Mouse (Mus musculus) neural tube, embryonic 12.5 days (tissue): ENCODE results near the gene Arid1b. TPM values are rescaled to one million over a fixed set of nuclear protein-coding genes. Genes with fewer than 3 reads are reported as not detected.

ENCODE experiments used
- ATAC-seq: fragments of 200-750 bp; cut with Nextera tagmentation; 2 replicates; pipeline ENCODE4 v1.8.0; 2017; ENCODE audit warnings: low read depth, mild to moderate bottlenecking, moderate TSS enrichment, moderate library complexity; ENCODE audit not compliant: low FRiP score
- H3K27ac ChIP-seq: fragments of 300-500 bp; sonication (generic); 2 replicates; pipeline ENCODE4 v1.5.1; 2016
- H3K27me3 ChIP-seq: fragments of 300-500 bp; sonication (generic); replicated peaks from 2 replicates; pipeline ENCODE4 v1.6.1; 2016; ENCODE audit warnings: mild to moderate bottlenecking
- H3K36me3 ChIP-seq: fragments of 300-500 bp; sonication (generic); 2 replicates; pipeline ENCODE4 v1.6.1; 2016; ENCODE audit warnings: mild to moderate bottlenecking
- H3K4me1 ChIP-seq: fragments of 300-500 bp; sonication (generic); 2 replicates; pipeline ENCODE4 v1.6.1; 2016
- H3K4me2 ChIP-seq: fragments of 300-500 bp; sonication (generic); replicated peaks from 2 replicates; pipeline ENCODE4 v1.6.1; 2016; ENCODE audit warnings: mild to moderate bottlenecking
- H3K4me3 ChIP-seq: fragments of 300-500 bp; sonication (generic); 2 replicates; pipeline ENCODE4 v1.5.1; 2016
- H3K9ac ChIP-seq: fragments of 300-500 bp; sonication (generic); 2 replicates; pipeline ENCODE4 v1.6.1; 2016; ENCODE audit warnings: mild to moderate bottlenecking
- H3K9me3 ChIP-seq: fragments of 300-500 bp; sonication (generic); 2 replicates; pipeline ENCODE4 v1.6.1; 2016; ENCODE audit warnings: mild to moderate bottlenecking
- WGBS: fragments of 180-500 bp; shearing (Covaris S2); methylation state at CpG from one replicate; pipeline ENCODE4 v1.1.7; 2016; 5-methylcytosine and 5-hydroxymethylcytosine counted together
- polyA plus RNA-seq: library from polyadenylated mRNA; unstranded; fragments of >200 nt; fragmentation: Nextera tagmentation; extraction: Ambion mirVana; gene quantifications from 2 replicates; pipeline ENCODE4 v1.2.1, GENCODE M21; 2016

The Arid1b gene
- polyA plus RNA-seq, 1 experiment from 2014 or later = 18.7 TPM

DNA sequence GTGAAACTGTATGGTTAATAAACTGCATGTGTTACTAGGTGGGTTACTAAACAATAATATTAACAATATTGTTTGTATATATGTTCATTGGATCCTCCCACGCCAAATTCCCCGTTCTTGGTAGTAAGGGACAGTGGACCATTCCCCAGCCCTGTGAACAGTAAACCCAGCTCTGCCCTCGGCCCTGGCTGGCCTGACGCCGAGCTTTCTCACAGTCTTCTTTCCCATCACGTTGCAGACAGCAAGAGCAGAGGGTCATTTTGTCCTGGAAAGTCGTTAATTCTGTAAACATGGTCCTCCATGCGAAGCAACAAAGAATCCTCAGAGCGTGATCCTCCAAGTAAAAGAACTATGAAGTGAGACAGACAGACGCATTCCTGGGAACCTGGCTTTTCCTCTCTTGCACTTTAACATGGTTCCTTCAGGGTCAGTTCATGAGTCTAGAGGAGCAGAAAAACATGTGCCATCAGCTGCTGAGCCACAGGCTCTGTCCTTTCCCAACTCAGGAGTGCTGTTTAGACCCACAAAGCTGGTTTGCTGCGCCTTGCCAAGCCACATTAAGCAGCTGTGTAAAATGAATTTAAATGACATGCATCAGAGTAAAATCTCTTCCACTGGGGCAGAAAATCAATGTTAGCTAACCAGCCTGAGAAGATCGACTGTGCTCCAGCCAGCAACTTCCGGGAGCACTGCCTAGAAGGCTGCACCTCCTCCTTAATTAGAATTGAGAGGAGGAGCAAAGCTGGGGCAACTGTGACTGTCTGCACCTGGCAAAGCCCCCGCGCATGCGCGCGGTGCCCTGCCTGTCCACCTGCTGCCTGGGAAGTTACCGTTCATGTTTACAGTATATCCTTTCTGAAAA lies 301.2 kb downstream of the Arid1b start:
- peaks cover 36% of the 10 kb centered on the region for H3K4me1 ChIP-seq
- no peaks in the 10 kb centered on the region for H3K27me3 ChIP-seq
- H3K9me3 ChIP-seq = no peaks in the 10 kb centered on the region
- H3K4me3 ChIP-seq = no peak overlapping the region
- H3K27ac ChIP-seq = 0 out of 2 replicates have a peak overlapping the region, but pooled peaks have one; percentile 12
- 63% methylated on average over 19 of the region's 19 CpGs for WGBS
- H3K9ac ChIP-seq = no peak overlapping the region
- H3K4me2 ChIP-seq = no peak overlapping the region
- peaks cover 12% of the 10 kb centered on the region for H3K36me3 ChIP-seq
- ATAC-seq = 0 out of 2 replicates have a peak, but pooled peaks have one; percentile 33

DNA sequence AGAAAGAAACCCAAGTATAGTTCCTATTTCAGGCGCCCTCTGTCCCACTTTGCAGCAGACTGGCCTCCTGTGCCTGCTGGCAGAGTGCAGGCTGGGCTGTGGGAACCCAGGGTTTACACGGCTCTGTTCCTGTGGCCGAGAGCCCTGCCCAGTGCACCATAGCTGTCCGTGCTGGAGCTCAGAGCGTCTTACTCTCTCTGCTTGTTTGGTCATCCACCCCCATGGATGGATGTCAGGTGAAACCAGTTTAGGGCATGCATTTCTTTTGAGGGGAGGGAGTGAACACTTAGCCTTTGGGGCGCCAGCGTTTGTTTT lies 301.8 kb downstream of the Arid1b start:
- WGBS = 79% methylated on average over 7 of the region's 7 CpGs
- H3K9me3 ChIP-seq = no peaks in the 10 kb centered on the region
- no peak for ATAC-seq
- H3K4me3 ChIP-seq = no peak overlapping the region
- no peaks in the 10 kb centered on the region for H3K27me3 ChIP-seq
- 0 out of 2 replicates have a peak overlapping the region, but pooled peaks have one; percentile 12 for H3K27ac ChIP-seq
- peaks cover 36% of the 10 kb centered on the region for H3K4me1 ChIP-seq
- peaks cover 8% of the 10 kb centered on the region for H3K36me3 ChIP-seq
- H3K9ac ChIP-seq = no peak overlapping the region
- H3K4me2 ChIP-seq = no peak overlapping the region

DNA sequence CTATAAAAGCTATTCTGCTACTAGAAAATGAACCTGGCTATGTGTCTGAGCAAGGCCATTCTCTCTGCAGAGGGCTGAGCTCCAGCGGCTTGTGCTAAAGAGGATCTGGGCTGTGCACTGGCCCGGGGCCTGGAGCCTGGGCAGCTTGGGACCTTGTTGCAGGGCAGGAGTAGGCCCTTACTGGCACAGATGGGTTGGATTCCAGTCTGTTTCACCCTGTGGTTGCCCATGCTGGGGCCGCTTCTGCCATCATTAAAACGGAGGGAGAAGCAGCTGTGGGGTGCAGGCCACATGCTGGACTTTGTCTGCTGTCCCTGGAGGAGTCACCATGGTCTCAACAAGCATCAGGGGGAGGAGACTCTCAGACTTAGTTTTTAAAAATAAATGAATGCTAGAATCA lies 303.4 kb downstream of the Arid1b start:
- H3K36me3 ChIP-seq = 0 out of 2 replicates have a peak, but pooled peaks cover 4% of the 10 kb centered on the region
- WGBS = 91% methylated on average over 4 of the region's 4 CpGs
- H3K27me3 ChIP-seq = no peaks in the 10 kb centered on the region
- no peak overlapping the region for H3K27ac ChIP-seq
- no peak overlapping the region for H3K9ac ChIP-seq
- H3K9me3 ChIP-seq = no peaks in the 10 kb centered on the region
- no peak overlapping the region for H3K4me3 ChIP-seq
- H3K4me1 ChIP-seq = peaks cover 36% of the 10 kb centered on the region
- no peak for ATAC-seq
- H3K4me2 ChIP-seq = no peak overlapping the region

DNA sequence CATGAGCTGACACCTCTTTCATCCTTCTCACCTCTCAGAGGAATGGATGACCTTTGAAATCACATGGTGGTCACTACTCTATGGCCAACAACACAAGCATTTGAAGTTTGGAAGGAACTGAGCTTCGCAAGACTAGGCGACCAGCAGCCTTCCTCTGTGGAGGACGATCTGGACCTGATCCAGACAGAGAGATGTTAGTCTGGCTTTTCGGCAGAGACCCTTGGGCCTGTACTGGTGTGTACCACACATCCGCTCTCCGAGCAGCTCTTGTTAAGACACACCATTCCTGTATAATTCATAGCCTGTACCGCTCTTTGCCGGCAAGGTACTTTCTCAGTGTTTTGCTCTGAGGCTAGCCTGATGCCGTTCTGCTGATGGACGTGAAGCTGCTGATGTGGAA lies 303.9 kb downstream of the Arid1b start:
- Histone ChIP-seq H3K4me1 (peaks cover 36% of the 10 kb centered on the region), H3K4me2 (no peak overlapping the region), H3K9ac (no peak overlapping the region), H3K9me3 (no peaks in the 10 kb centered on the region), H3K27ac (no peak overlapping the region), H3K27me3 (no peaks in the 10 kb centered on the region), H3K36me3 (peaks cover 7% of the 10 kb centered on the region; the same call in 1 of the 2 replicates), H3K4me3 (no peak overlapping the region)
- WGBS = 78% methylated on average over 10 of the region's 10 CpGs
- no peak for ATAC-seq

DNA sequence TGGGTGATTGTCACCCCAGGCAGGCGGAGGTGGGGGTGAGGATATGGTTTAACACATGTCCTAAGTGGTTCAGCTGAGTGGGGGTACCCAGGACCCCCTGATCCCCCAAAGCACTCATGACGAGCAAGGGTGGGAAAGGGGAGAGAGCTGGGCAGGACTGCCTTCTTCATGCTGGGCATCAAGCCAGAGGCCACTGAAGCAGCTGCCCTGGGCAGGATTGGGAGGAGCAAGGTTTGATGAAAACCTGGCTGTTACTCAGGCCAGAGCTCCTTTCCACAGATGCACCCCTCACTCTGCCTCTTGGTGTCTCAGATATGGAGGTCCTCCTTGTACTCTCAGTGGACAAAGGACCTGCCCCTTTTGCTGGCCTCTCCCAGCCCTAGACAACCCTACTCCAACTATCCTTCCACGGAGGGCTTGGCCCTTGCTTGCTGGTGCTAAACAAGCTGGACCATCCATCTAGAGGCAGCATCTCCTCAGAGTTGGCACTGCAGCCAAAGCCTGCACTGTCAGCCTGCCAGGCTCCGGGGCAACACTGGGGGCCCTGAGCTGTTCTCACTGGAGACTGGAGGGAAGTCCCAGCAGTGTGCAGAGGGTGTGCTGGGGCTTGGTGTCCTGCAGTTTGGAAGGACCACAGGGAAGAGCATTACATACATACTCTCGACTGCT lies 304.9 kb downstream of the Arid1b start:
- Histone ChIP-seq H3K27me3 (no peaks in the 10 kb centered on the region), H3K36me3 (peaks cover 8% of the 10 kb centered on the region; the same call in 1 of the 2 replicates), H3K9me3 (no peaks in the 10 kb centered on the region), H3K9ac (no peak overlapping the region), H3K4me3 (no peak overlapping the region), H3K27ac (no peak overlapping the region), H3K4me2 (no peak overlapping the region), H3K4me1 (peaks cover 27% of the 10 kb centered on the region)
- no peak for ATAC-seq
- WGBS = 86% methylated on average over 5 of the region's 5 CpGs

DNA sequence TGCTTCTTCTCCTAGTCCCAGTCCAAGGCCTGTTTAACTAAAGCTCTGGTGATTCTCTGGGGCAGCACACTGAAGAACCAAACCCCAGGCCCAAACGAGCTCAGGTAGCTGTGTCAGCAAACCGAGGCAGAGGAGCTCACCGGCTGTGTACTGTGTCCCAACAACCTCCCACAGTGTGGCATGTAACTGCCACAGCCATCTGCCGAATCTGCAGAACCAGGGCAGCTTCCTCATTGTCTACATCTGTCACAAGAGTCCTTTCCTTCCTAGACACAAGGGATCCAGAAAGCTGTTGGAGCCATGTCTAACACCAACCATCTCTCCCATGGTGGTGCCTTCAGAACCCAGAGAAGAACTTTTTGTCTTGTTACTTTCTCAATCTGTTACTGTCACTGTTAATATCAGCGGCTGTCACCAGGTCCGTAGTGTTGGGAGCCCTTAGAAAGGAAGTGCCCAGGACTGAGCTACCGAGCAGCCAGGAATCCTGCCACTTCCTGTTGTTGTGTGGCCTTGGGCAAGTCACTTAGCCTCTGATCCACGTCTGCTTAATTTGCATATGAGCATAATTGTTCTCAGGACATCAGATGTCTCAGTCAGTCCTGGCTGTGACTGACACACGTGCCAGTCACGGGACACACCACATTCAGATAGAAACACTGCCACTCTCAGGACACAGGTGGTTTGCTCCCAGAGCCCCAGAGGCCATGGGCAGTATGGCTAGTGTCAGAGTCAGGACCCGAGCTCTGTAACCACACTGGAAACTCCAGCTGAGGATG lies 309.0 kb downstream of the Arid1b start:
- Histone ChIP-seq H3K4me2 (no peak overlapping the region), H3K36me3 (peaks cover 27% of the 10 kb centered on the region), H3K9ac (no peak overlapping the region), H3K4me3 (no peak overlapping the region), H3K4me1 (peaks cover 2% of the 10 kb centered on the region; the same call in 1 of the 2 replicates), H3K27ac (no peak overlapping the region), H3K9me3 (no peaks in the 10 kb centered on the region), H3K27me3 (no peaks in the 10 kb centered on the region)
- 78% methylated on average over 11 of the region's 11 CpGs for WGBS
- no peak for ATAC-seq

DNA sequence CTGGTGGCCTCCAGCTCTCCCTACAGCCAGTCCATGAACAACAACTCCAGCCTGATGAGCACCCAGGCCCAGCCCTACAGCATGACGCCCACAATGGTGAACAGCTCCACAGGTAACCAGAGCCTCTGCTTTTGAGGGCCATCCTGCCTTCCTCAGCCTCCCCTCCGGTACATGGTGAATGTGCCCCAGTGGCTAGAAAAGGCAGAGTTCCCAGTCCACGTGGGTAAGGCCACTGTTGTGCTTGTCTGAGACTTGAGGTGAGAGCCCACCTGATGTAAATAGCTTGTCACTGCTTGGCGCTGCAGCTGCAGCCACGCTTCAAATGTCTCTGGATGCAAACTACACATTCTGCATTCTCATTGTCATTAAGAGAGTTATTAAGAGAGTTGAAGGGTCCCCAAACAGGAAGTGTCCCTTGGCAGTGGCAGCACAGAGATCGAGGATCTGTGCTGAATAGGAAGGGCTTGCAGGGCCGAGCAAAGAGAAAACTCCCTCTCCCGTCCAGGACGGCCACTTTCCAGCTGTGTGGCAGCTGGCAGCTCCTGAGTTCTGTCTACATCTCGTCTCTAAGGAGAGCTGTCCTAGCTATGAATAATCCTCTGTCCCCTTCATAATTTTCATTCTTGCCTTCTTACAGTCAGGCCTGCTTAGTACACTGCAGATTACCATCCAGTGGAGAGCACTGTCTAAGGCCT lies 311.8 kb downstream of the Arid1b start:
- peaks cover 33% of the 10 kb centered on the region for H3K36me3 ChIP-seq
- no peaks in the 10 kb centered on the region for H3K9me3 ChIP-seq
- no peak overlapping the region for H3K27ac ChIP-seq
- no peak overlapping the region for H3K4me2 ChIP-seq
- no peaks in the 10 kb centered on the region for H3K27me3 ChIP-seq
- WGBS = 86% methylated on average over 10 of the region's 10 CpGs
- no peak overlapping the region for H3K9ac ChIP-seq
- no peak overlapping the region for H3K4me3 ChIP-seq
- ATAC-seq = no peak
- H3K4me1 ChIP-seq = no peaks in the 10 kb centered on the region

DNA sequence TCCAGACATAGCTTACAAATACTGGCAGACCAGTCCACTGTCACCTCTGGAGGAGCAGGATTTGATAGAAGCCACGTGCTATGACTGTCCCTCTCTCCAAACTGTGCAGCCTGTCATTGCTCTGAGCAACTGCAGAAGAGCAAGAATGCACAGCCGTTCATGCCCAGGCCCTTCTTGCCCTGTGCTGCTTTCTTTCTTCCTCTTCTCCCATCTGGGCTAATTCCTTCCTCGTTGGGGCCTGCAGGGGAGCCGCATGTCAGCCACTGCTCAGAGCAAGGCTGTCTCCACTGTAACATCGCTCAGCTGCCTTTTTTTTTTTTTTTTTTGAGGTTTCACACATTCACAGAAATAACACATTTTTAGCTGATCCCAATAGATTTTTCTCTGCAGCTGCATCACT lies 315.8 kb downstream of the Arid1b start:
- H3K36me3 ChIP-seq = peaks cover 34% of the 10 kb centered on the region
- H3K9ac ChIP-seq = no peak overlapping the region
- 54% methylated on average over 5 of the region's 5 CpGs for WGBS
- no peak overlapping the region for H3K4me3 ChIP-seq
- H3K27me3 ChIP-seq = no peaks in the 10 kb centered on the region
- H3K9me3 ChIP-seq = no peaks in the 10 kb centered on the region
- H3K27ac ChIP-seq = no peak overlapping the region
- no peak for ATAC-seq
- H3K4me2 ChIP-seq = no peak overlapping the region
- no peaks in the 10 kb centered on the region for H3K4me1 ChIP-seq

DNA sequence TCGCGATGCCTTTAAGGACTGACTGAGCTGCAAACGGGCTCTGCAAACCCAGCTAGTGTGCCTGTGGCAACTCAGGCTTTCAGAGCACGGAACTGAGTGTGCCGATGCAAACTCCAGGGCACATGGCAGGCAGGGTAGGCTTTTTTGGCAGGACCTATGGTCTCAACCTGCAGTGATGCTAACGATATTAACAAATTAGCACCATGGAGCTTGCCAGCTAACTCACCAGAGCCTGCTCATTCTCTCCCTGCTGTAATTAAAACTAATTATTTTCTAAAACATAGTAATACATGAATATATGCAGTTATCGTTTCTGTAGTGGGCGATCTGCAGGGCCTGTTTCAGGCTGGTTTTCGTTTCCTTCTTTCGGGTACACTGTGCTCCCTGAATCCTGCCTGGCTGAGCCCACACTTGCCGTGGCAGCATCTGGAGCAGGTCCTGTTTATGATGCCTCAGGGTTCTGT lies 316.3 kb downstream of the Arid1b start:
- no peaks in the 10 kb centered on the region for H3K4me1 ChIP-seq
- no peak overlapping the region for H3K9ac ChIP-seq
- no peak overlapping the region for H3K27ac ChIP-seq
- H3K36me3 ChIP-seq = peaks cover 34% of the 10 kb centered on the region
- no peak overlapping the region for H3K4me3 ChIP-seq
- no peak for ATAC-seq
- H3K27me3 ChIP-seq = no peaks in the 10 kb centered on the region
- no peaks in the 10 kb centered on the region for H3K9me3 ChIP-seq
- WGBS = 87% methylated on average over 11 of the region's 11 CpGs
- H3K4me2 ChIP-seq = no peak overlapping the region

DNA sequence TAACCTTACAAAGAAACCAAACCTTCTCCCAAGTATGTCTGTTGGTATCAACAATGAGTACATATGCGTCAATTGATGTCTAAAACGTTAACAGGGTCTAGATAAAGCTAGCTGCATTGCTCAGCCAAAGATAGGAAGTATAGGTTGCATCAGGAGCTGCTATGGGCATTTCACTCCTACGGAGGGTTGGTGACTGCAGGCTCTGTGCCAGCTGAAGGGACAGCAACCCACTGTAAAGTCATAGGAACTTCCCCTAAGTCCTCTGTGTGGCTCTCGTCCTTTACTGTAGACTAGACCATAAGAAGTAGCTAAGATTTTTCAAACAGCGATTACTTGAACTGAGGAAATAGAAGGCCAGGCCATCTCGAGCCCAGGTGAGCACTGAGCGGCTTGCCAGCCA lies 316.9 kb downstream of the Arid1b start:
- Histone ChIP-seq H3K27ac (no peak overlapping the region), H3K4me3 (no peak overlapping the region), H3K4me2 (no peak overlapping the region), H3K36me3 (peaks cover 28% of the 10 kb centered on the region), H3K9ac (no peak overlapping the region), H3K4me1 (no peaks in the 10 kb centered on the region), H3K27me3 (no peaks in the 10 kb centered on the region), H3K9me3 (no peaks in the 10 kb centered on the region)
- WGBS = 90% methylated on average over 7 of the region's 7 CpGs
- no peak for ATAC-seq

DNA sequence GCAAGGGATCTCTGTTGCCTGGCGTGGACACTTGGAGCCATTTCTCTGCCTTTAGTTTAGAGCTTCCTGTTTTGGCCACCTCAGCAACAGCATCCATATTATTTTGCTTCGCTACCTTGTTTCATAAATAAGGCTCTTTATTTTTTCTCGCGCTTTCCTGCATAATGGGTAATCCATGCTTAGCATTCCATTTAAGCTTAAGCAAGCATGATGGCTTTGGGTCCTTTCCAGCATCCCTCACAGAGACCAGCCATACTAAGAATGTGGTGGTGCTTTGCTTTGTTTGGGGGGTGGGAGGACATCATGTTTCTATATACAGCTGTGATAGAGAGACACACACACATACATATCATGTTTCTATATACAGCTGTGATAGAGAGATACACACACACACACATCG lies 318.2 kb downstream of the Arid1b start:
- no peak for ATAC-seq
- WGBS = 95% methylated on average over 5 of the region's 5 CpGs
- no peaks in the 10 kb centered on the region for H3K4me1 ChIP-seq
- no peak overlapping the region for H3K27ac ChIP-seq
- no peaks in the 10 kb centered on the region for H3K27me3 ChIP-seq
- H3K4me2 ChIP-seq = no peak overlapping the region
- H3K9me3 ChIP-seq = no peaks in the 10 kb centered on the region
- peaks cover 20% of the 10 kb centered on the region for H3K36me3 ChIP-seq
- H3K9ac ChIP-seq = no peak overlapping the region
- H3K4me3 ChIP-seq = no peak overlapping the region
